ENCODE assay signal across 7 mouse cellular contexts in genomic region chr11:37236601-37237083, GRCm38 (mm10). TPM values are rescaled to one million over a fixed set of nuclear protein-coding genes. Genes with fewer than 3 reads are reported as not detected.
A peak's percentile ranks its signal among the peaks of the same experiment; 100 is the strongest.
DNase-seq lines count a peak whose midpoint lies in the region; ATAC-seq lines count a peak whose summit lies in the region.

No protein-coding gene starts in this region.

- 1% methylated on average over 16 of the region's 31 CpGs for WGBS in embryonic facial prominence, embryonic 14.5 days
- under 1% methylated on average over 31 of the region's 31 CpGs for WGBS in hindbrain, embryonic 11.5 days
- 0% methylated on average over 27 of the region's 31 CpGs for WGBS in limb, embryonic 11.5 days
- 0% methylated on average over 31 of the region's 31 CpGs for WGBS in neural tube, embryonic 15.5 days

- H3K9me3 ChIP-seq in embryonic facial prominence, embryonic 14.5 days (ENCODE audit: control insufficient read depth, low read length): no peaks in the 10 kb centered on the region
- H3K9me3 ChIP-seq in hindbrain, embryonic 11.5 days (ENCODE audit: control insufficient read depth, low read length): no peaks in the 10 kb centered on the region
- H3K9me3 ChIP-seq in limb, embryonic 11.5 days (ENCODE audit: control insufficient read depth, low read length): no peaks in the 10 kb centered on the region
- no peaks in the 10 kb centered on the region for H3K9me3 ChIP-seq in neural tube, embryonic 15.5 days (replicated peaks)

- H3K4me3 ChIP-seq in embryonic facial prominence, embryonic 14.5 days (ENCODE audit: low read depth, low read length): peak overlapping the region; percentile 73
- H3K4me3 ChIP-seq in hindbrain, embryonic 11.5 days (ENCODE audit: low read depth, low read length): peak overlapping the region; percentile 66
- H3K4me3 ChIP-seq in limb, embryonic 11.5 days (ENCODE audit: low read depth, low read length): peak overlapping the region; percentile 67
- peak overlapping the region; percentile 59 for H3K4me3 ChIP-seq in neural tube, embryonic 15.5 days (replicated peaks)

- H3K9ac ChIP-seq in embryonic facial prominence, embryonic 14.5 days (ENCODE audit: low read depth, low read length): peak overlapping the region; percentile 70
- peak overlapping the region; percentile 76 for H3K9ac ChIP-seq in hindbrain, embryonic 11.5 days (ENCODE audit: low read depth, low read length)
- H3K9ac ChIP-seq in limb, embryonic 11.5 days (ENCODE audit: low read length): peak overlapping the region; percentile 70
- peak overlapping the region; percentile 83 for H3K9ac ChIP-seq in neural tube, embryonic 15.5 days (replicated peaks)

- H3K27ac ChIP-seq in embryonic facial prominence, embryonic 14.5 days (replicated peaks; ENCODE audit: low read depth, low read length): peak overlapping the region; percentile 83
- peak overlapping the region; percentile 86 for H3K27ac ChIP-seq in hindbrain, embryonic 11.5 days (ENCODE audit: low read depth, low read length)
- H3K27ac ChIP-seq in limb, embryonic 11.5 days (replicated peaks; ENCODE audit: low read depth, low read length): 0 out of 2 replicates have a peak overlapping the region, but pooled peaks have one; percentile 21
- peak overlapping the region; percentile 94 for H3K27ac ChIP-seq in neural tube, embryonic 15.5 days (replicated peaks)

- ATAC-seq in embryonic facial prominence, embryonic 14.5 days (ENCODE audit: low read depth): peak; percentile 87
- ATAC-seq in hindbrain, embryonic 11.5 days (ENCODE audit: low FRiP score): peak; percentile 88
- peak; percentile 83 for ATAC-seq in limb, embryonic 11.5 days (ENCODE audit: insufficient number of reproducible peaks, low FRiP score, low TSS enrichment, low read depth)
- peak; percentile 90 for ATAC-seq in neural tube, embryonic 15.5 days (ENCODE audit: low FRiP score)

- H3K36me3 ChIP-seq in embryonic facial prominence, embryonic 14.5 days (ENCODE audit: control insufficient read depth, insufficient read depth, low read length): no peaks in the 10 kb centered on the region
- no peaks in the 10 kb centered on the region for H3K36me3 ChIP-seq in hindbrain, embryonic 11.5 days (ENCODE audit: control insufficient read depth, insufficient read depth, low read length)
- no peaks in the 10 kb centered on the region for H3K36me3 ChIP-seq in limb, embryonic 11.5 days (ENCODE audit: control insufficient read depth, insufficient read depth, low read length)
- no peaks in the 10 kb centered on the region for H3K36me3 ChIP-seq in neural tube, embryonic 15.5 days

- H3K4me2 ChIP-seq in embryonic facial prominence, embryonic 14.5 days (ENCODE audit: low read depth, low read length): peak overlapping the region; percentile 86
- peak overlapping the region; percentile 86 for H3K4me2 ChIP-seq in hindbrain, embryonic 11.5 days (replicated peaks; ENCODE audit: low read depth, low read length)
- peak overlapping the region; percentile 66 for H3K4me2 ChIP-seq in limb, embryonic 11.5 days (ENCODE audit: low read depth, severe bottlenecking)
- peak overlapping the region; percentile 82 for H3K4me2 ChIP-seq in neural tube, embryonic 15.5 days

- H3K4me1 ChIP-seq in embryonic facial prominence, embryonic 14.5 days (ENCODE audit: control insufficient read depth, insufficient read depth, low read length): peaks cover 13% of the 10 kb centered on the region
- H3K4me1 ChIP-seq in hindbrain, embryonic 11.5 days (replicated peaks; ENCODE audit: control insufficient read depth, insufficient read depth, low read length): peaks cover 3% of the 10 kb centered on the region
- H3K4me1 ChIP-seq in limb, embryonic 11.5 days (ENCODE audit: control insufficient read depth, insufficient read depth, low read length): no peaks in the 10 kb centered on the region
- H3K4me1 ChIP-seq in neural tube, embryonic 15.5 days: peaks cover 11% of the 10 kb centered on the region

- DNase-seq in Muller cell, postnatal 12 days (ENCODE audit: inconsistent ontology term): peak; percentile 71
- peak; percentile 45 for DNase-seq in adrenal gland, postnatal 25 days
- DNase-seq in embryonic facial prominence, embryonic 14.5 days (ENCODE audit: low spot score): peak; percentile 59
- peak; percentile 72 for DNase-seq in hindbrain, embryonic 11.5 days (ENCODE audit: low spot score)
- peak; percentile 77 for DNase-seq in limb, embryonic 11.5 days (ENCODE audit: low spot score)
- DNase-seq in spleen, adult 18-20 months: no peak

- H3K27me3 ChIP-seq in embryonic facial prominence, embryonic 14.5 days (replicated peaks; ENCODE audit: control insufficient read depth, insufficient read depth, low read length): peaks cover 24% of the 10 kb centered on the region
- H3K27me3 ChIP-seq in hindbrain, embryonic 11.5 days (ENCODE audit: control insufficient read depth, insufficient read depth, low read length): peaks cover 2% of the 10 kb centered on the region; the same call in 1 of the 2 replicates
- peaks cover 5% of the 10 kb centered on the region; the same call in 1 of the 2 replicates for H3K27me3 ChIP-seq in limb, embryonic 11.5 days (ENCODE audit: control insufficient read depth, insufficient read depth, low read length)
- H3K27me3 ChIP-seq in neural tube, embryonic 15.5 days (replicated peaks): no peaks in the 10 kb centered on the region

RNA-seq across cellular contexts. Expression of gene Tenm2, which starts 0.9 kb away (rescaled TPM):
- 0.85 and 1.1 TPM in 2 replicates for total RNA-seq in adrenal gland, postnatal 25 days (2021)
- 3.4 and 3.7 TPM in 2 replicates for polyA plus RNA-seq in embryonic facial prominence, embryonic 14.5 days (2014; fragmentation: Nextera tagmentation; extraction: Ambion mirVana)
- 7.6 and 9.0 TPM in 2 replicates for polyA plus RNA-seq in hindbrain, embryonic 11.5 days (2014; fragmentation: Nextera tagmentation; extraction: Ambion mirVana)
- 0.44 and 0.60 TPM in 2 replicates for polyA plus RNA-seq in limb, embryonic 11.5 days (2014; fragmentation: Nextera tagmentation; extraction: Ambion mirVana)
- 25.5 and 34.7 TPM in 2 replicates for polyA plus RNA-seq in neural tube, embryonic 15.5 days (2015; fragmentation: Nextera tagmentation; extraction: Ambion mirVana)

Comparison
In these comparisons a context has a peak if more than half of its experiments do, and no peak if none do; other contexts are left out.
1. DNase-seq: peak in Muller cell, postnatal 12 days (single experiment), adrenal gland, postnatal 25 days (single experiment), embryonic facial prominence, embryonic 14.5 days (single experiment), hindbrain, embryonic 11.5 days (single experiment) and limb, embryonic 11.5 days (single experiment); none in spleen, adult 18-20 months (0 of 2).
2. H3K27ac ChIP-seq: peak in every context shown above with its lines; median percentile 94 in neural tube, embryonic 15.5 days; 86 in hindbrain, embryonic 11.5 days; 83 in embryonic facial prominence, embryonic 14.5 days; 21 in limb, embryonic 11.5 days.
3. Peak in every context shown above with its lines, with median percentiles within 50 percentile points of each other: ATAC-seq, H3K4me2 ChIP-seq, H3K4me3 ChIP-seq and H3K9ac ChIP-seq.